Mouse (Mus musculus) left cerebral cortex, adult 18-20 months (tissue): ENCODE data around the gene Sorl1. TPM values are rescaled to one million over a fixed set of nuclear protein-coding genes. Genes with fewer than 3 reads are reported as not detected.

ENCODE experiments used
- DNase-seq, 2 experiments: peaks; one replicate each; pipeline ENCODE4 v3.0.0; 2021 to 2022; ENCODE audit warnings: low spot score in 2 of 2, mixed read lengths in 1 of 2
- total RNA-seq, 2 experiments: library from RNA; stranded (reverse); gene quantifications; 2 replicates each; pipeline ENCODE4 v1.2.3; 2021

Sorl1 gene
- total RNA-seq, 2 experiments from 2014 or later = 180 to 243 TPM

GRCm38 (mm10) chr9:42054339-42055272, 69.5 kb downstream of the Sorl1 start:
- peak; percentile 61 to 76 for DNase-seq

- DNase-seq = no peak
These were observed 70.4 kb downstream of the Sorl1 start for GRCm38 (mm10) chr9:42053591-42054190.

- DNase-seq = no peak
These were observed 71.3 kb downstream of the Sorl1 start for GRCm38 (mm10) chr9:42052713-42053356.

GRCm38 (mm10) chr9:42048542-42048941, 75.6 kb downstream of the Sorl1 start:
- DNase-seq = no peak

GRCm38 (mm10) chr9:42047786-42048185, 76.3 kb downstream of the Sorl1 start:
- DNase-seq = no peak

GRCm38 (mm10) chr9:42046248-42046647, 77.8 kb downstream of the Sorl1 start:
- DNase-seq = no peak

GRCm38 (mm10) chr9:42044651-42045050, 79.4 kb downstream of the Sorl1 start:
- DNase-seq = no peak

GRCm38 (mm10) chr9:42043934-42044333, 80.2 kb downstream of the Sorl1 start:
- no peak for DNase-seq

GRCm38 (mm10) chr9:42039000-42039992, 84.8 kb downstream of the Sorl1 start:
- peak in 1 of 2 experiments; percentile 54 for DNase-seq

- no peak for DNase-seq
These were observed 87.2 kb downstream of the Sorl1 start for GRCm38 (mm10) chr9:42036885-42037284.

- no peak for DNase-seq
These were observed 88.1 kb downstream of the Sorl1 start for GRCm38 (mm10) chr9:42035995-42036394.

- peak in 1 of 2 experiments; percentile 25 for DNase-seq
These were observed 88.8 kb downstream of the Sorl1 start for GRCm38 (mm10) chr9:42035213-42035765.

GRCm38 (mm10) chr9:42034116-42034520, 90.0 kb downstream of the Sorl1 start:
- DNase-seq = no peak

- DNase-seq = no peak
These were observed 90.6 kb downstream of the Sorl1 start for GRCm38 (mm10) chr9:42033291-42034115.

- DNase-seq = no peak
These were observed 91.7 kb downstream of the Sorl1 start for GRCm38 (mm10) chr9:42032419-42032818.

- DNase-seq = no peak
These were observed 95.3 kb downstream of the Sorl1 start for GRCm38 (mm10) chr9:42028807-42029206.

GRCm38 (mm10) chr9:42024257-42024656, 99.8 kb downstream of the Sorl1 start:
- DNase-seq = no peak

GRCm38 (mm10) chr9:42023383-42023782, 100.7 kb downstream of the Sorl1 start:
- no peak for DNase-seq

GRCm38 (mm10) chr9:42022318-42022717, 101.8 kb downstream of the Sorl1 start:
- DNase-seq = no peak
